Mouse (Mus musculus) frontal cortex, adult 2 months (tissue): ENCODE data around the gene Spindoc. TPM values are rescaled to one million over a fixed set of nuclear protein-coding genes. Genes with fewer than 3 reads are reported as not detected.

Source experiments
- DNase-seq, 2 experiments: peaks; one replicate each; pipeline ENCODE4 v3.0.0; 2022; ENCODE audit warnings: low spot score in 1 of 2; ENCODE audit errors: extremely low spot score in 1 of 2
- polyA plus RNA-seq: library from polyadenylated mRNA; depleted of rRNA; stranded (reverse); fragments of >200 nt; gene quantifications from 2 replicates; pipeline ENCODE4 v1.2.3, GENCODE M21; 2012

The Spindoc gene
- polyA plus RNA-seq, 1 experiment = 20.1 TPM

DNA sequence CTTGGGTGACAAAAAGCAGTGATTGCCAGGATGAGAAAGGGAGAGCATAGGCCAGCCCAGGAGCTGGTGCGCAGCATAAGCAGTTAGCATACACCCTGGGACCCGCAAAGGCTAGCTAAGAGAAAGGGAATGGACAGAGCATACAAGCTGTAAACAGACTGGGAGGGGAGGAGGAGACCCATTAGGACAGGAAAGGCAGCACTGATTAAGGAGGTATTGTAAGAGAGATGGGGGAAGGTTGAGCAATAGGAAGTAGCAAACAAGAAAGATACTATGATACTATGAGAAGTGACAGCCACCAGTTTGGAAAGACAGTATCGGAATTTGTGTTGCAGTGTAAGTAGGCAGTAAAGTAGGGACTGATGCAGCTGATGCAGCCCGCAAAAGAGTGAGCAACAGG lies 42.9 kb downstream of the Spindoc start:
- no peak for DNase-seq

DNA sequence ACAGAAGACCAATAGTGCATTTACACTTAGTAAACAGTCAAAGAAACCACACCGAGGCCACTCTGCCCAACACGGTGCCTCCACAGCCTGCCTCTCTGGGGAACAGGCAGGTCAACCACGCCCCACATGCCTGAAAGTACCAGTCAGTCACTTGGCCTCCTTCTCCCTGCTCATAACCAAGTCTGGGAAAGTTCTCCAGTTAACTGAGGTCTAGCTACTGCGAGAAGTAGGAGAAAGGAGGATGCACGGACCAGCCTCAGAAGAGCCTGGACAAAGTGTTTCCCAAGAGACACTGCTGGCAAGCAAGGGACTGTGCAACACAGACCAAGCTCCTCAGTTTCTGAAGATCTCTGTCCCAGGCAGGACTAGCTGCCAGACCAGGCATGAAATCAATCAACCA lies 43.8 kb downstream of the Spindoc start:
- DNase-seq = no peak

DNA sequence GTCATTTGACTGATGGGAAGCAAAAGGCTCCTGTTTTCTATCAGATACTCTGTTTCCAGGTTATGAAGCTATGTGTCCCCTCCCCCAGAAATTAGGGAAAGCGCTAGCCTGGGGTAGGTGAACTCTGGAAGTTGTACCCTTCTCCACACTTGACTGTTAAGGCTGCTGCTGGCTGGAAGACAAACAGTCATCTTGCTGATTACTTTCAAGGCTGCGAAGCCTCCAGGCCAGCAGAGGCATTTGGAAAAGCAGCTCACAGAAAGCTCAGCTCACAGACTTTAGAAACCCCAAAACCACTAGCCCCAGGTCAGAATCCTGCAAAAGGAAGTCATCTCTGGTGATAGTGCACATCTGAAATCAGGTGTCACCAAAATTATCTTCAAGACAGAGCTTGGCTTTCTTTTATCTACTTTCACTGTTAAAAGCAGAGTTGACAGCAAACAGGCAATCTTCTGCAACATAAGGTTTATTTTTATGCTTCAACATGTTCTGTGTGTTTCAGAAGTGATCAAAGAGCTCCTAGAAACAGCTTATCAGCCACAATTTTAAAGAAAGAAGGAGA lies 44.9 kb downstream of the Spindoc start:
- no peak for DNase-seq

DNA sequence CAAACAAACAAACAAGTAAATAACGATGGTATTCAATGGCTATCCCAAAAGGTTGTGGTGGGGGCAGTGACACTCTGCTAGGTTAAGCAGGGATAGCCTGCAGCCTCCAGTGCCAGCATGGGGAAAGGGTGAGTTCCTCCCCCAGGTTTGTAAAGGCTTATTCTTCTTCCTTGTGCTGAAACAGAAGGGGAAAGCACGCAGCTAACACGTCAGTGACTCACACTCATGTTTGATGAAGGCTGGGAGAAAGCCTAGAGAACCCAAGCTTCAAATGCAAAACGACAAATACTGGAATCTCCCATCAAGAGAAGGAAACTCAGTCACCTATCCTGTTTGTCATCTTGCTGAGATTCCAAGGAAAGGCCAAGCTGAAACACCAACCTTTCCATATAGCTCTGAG lies 47.1 kb downstream of the Spindoc start:
- DNase-seq = peak in 1 of 2 experiments; percentile 63

DNA sequence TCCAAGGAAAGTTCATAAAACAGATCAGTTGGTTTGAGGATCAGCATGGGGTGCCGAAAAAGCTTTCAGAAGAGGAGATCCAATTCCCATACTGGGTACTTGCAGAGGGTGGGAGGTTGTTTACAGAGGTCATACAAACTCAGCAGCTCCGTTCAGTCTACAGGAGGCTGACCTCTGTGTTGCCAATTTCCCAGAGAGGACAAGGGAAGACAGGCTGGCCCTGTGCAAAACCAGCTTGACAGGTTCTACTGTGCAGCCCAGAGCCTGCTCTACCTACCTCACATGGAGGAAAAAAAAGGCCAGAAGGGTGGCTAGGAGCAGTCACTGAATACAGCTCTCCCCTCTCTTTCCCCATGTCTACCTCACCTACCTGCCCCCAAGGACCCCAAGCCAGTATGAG lies 48.7 kb downstream of the Spindoc start:
- DNase-seq = no peak

DNA sequence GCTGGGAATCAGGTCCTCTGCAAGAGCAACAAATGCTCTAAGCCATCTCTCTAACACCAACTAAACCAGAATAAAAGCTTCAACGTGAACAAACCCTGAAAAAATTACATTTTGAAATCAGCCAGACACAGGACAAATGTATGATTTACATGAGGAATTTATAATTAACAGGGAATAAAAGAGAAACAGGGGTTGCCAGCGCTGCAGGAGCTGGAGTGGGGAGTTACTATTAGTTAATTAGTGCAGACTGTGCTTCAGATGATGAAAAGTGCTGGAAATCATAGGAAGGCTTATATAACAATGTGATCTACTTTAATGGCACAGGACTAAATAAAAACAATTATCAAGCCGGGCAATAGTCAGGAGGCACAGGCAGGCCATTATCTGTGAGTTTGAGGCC lies 61.4 kb downstream of the Spindoc start:
- DNase-seq = no peak

DNA sequence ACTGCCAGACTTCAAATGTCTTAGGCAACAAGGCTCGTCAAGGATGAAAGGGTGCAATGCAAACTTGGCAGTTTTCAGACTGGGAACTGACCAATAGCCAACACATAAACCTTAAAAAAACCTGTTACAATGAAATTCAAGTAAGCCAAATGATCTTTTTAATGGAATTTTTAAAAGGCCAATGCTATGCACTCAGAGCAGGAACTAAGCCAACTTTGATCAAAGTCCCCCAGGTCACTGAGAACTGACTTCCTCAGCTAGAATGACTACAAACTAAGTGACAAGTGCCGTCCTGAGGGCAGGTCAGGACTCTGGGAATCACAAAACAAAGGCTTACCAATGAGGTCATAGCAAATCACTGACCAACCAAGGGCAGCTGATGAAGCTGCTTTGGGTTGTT lies 62.6 kb downstream of the Spindoc start:
- DNase-seq = no peak

DNA sequence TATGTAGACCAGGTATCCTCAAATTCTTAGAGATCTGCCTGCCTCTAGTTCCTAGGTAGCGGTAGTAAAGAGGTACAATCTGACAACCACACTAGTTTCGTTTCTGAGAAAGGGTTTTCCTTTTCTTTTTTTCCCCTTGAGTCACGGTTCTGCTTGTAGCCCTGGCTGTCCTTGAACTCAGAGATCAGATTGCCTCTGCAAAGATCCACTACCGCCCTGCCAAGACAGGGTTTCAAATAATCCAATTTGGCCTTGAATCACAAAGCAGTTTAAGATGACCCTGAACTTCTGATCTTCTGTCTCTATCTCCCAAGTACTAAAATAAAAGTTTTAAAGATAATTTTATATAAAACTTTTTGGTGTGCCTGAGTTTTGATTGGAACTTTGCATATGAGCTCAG lies 65.1 kb downstream of the Spindoc start:
- DNase-seq = no peak

DNA sequence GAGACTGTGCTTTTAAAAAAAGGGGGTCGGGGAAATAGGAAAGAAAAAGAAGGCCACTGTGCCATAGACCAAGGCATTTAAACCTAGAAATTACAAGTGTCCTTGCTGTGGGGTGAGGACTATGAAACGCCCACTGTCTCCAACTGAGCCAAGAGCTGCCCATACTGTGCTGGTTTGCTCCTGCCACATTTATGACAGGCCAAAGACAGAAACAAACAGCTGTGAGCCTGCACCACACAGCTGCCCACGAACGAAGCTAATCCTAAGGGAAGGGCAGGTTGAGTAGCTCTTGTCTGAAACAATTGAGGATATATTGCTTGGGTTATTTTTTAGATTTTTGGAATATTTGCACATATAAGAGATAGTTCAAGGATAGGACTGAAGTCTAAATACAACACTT lies 66.0 kb downstream of the Spindoc start:
- DNase-seq = no peak

DNA sequence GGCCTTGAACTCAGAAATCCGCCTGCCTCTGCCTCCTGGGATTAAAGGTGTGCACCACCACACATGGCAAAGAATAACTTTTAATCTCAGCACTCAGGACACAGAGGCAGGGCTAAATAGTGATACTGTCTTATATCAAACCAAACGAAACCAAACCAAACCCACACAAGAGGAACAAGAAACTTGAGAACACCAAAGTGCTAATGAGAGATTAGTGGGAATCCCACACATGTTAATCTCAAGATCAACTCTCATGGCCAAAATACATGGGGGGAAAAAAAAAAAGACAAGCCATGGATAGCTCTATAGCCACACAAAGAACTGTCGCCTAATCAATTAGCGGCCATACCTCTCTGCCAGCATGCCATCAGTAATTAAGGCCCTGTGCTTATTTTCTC lies 67.2 kb downstream of the Spindoc start:
- DNase-seq = no peak

DNA sequence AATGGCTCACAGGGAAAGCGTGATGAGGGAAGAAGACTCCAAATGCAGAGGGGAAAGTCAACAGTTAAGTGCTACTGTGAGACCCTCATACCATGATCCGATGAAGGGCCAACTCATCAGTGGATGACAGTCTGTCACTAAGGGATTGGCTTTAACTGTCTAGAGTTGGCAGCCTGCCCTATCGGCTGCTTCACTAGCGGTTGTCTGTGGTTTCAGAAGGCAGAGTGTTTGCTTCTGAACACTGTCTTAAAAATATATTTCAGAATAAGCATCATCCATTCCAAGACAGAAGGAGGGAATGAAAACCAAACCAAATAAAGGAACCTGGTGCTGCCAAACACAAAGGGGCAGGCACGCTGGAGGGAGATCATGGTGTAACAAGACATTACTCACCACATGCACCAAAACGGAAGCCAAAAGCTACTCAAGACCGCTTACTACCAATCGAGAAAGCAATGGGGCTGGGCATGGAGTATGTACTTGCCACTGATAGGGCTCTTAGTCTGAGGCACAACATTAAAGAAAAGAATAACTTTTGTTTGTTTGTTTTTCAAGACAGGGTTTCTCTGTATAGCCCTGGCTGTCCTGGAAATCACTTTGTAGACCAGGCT lies 67.7 kb downstream of the Spindoc start:
- peak in 1 of 2 experiments; percentile 66 for DNase-seq

DNA sequence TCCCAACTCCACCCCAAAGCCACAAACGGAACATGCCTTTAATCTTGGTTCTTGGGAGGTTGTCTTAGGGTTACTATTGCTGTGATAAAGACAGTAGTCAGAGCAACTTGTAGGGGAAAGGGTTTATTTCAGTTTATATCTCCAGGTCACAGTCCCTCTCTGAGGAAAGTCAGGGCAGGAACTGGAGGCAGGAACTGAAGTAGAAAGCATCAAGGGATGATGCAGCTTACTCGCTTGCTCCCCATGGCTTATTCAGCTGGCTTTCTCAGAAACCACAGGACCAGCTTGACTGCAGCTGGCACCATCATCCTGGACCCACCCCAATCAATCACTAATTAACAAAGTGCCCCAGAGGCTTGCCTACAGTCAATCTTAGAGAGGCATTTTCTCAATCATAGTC lies 69.1 kb downstream of the Spindoc start:
- no peak for DNase-seq

DNA sequence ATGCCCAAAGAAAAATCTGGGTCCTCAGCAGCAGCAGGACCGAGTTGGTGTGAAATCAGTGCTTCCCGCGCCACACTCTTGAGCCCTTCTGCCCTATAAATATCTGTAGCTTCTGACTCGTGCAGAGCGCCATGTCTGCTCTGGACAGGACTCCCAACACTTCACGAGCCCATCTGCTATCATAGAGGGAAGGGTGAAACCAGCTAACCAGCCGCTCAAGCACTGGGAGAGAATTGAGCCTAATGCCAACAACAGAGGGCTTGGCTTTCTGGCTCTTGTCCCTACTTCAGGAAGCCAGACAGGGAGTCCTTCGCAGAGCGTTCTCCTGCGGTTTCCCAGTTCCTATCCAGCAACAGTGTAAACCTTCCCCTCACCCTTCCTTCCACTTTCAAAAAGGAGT lies 71.5 kb downstream of the Spindoc start:
- no peak for DNase-seq

DNA sequence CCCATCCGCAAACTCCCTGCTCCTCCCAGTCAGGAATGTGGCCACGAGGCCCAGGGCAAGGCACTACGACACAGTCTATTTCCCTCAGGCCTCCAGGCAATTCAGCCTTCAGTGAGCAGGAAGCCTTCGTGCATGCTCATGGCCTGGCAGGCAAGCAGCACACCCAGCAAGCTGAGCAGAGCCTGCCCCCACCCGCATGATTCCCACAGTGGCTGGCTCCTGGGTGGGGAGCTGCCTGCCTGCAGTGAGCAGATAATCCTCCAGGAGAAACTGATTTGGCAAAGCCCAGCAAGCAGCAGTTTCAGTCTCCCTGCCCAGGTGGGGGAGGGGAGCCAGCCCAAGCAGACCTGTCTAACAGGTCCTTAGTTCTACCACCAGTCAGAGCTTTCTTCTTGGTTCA lies 72.1 kb downstream of the Spindoc start:
- peak in 1 of 2 experiments; percentile 56 for DNase-seq

DNA sequence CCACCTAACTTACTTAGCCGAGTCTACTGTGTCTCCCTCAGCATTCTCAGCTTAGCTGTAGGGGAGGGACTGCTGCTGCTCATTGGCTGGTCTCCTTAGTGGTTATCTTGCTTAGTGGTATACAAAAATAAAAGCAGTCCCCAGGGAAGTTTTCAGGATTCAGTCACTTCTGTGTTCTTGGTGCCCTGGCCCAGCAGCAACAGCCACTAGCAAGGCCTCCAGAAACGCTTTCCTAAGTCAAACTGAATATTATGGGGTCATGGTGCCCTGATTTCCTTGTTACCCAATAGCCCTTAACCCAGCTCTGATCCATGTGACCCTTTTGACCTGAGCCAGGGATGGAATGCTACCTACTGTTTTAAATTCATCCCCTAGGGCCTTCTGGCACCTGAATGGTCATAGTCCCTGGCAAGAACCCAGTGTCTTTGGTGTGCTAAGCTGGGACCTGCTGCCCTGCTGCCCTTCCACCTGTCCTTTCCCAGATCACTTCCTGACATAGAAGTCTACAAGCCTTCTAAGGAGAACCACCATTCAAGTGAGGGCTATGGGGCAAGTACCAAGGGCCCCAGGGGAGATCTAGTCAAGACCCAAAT lies 73.0 kb downstream of the Spindoc start:
- DNase-seq = no peak

DNA sequence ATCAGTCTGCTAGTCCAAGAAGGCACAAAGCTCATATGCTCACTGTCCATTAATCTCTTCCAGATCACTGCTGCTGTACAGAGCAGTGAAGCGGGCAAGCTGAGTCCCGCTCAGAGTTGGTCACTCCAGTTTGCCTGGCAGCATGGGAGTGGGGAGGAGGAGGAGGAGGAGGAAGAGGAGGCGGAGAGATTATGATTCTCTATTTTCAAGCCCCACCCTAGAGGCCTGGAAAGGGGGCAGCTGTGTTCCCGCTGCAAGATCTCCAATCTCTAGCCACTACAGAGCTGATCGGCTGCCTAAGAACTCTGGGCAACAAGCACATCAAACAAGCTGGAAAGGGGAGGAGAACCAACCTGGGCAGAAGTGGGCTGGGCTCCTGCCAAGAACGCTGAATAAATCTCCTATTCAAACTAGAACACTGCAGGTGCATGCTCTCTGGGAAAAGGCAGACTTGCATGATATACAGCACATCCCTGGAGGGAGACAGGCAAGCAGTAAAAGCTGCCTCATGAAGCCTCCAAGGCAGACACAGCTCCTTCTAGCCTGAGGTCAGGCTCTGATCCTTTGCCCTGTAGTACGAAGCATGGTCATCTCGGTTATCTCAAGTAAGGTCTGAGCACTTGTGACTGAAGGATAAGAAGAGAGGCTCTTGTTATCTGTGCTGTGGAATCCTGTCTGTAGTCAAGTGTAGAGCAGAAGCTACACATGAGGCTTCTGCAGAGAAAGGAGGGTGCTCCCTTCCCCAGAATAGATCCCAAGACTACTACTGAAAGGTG lies 74.6 kb downstream of the Spindoc start:
- peak in 1 of 2 experiments; percentile 51 for DNase-seq

DNA sequence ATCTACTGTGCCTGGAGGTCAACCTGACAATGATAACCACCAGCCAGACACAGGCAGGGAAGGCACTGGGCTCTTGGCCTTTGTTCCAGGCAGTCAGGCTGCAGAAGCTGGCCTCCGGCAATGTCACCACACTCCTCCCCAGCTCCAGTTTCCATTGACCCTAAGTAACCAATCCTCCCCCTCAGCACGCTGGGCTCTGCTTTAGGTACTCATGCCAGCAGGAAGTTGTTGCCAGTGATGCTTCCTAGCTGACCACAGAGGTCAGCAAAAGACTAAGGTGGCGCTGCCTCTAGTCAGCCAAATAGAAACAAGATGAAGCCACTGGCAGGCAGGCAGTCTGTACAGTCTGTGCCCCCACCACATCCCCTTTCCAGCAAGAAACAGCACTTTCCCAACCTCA lies 75.8 kb downstream of the Spindoc start:
- no peak for DNase-seq

DNA sequence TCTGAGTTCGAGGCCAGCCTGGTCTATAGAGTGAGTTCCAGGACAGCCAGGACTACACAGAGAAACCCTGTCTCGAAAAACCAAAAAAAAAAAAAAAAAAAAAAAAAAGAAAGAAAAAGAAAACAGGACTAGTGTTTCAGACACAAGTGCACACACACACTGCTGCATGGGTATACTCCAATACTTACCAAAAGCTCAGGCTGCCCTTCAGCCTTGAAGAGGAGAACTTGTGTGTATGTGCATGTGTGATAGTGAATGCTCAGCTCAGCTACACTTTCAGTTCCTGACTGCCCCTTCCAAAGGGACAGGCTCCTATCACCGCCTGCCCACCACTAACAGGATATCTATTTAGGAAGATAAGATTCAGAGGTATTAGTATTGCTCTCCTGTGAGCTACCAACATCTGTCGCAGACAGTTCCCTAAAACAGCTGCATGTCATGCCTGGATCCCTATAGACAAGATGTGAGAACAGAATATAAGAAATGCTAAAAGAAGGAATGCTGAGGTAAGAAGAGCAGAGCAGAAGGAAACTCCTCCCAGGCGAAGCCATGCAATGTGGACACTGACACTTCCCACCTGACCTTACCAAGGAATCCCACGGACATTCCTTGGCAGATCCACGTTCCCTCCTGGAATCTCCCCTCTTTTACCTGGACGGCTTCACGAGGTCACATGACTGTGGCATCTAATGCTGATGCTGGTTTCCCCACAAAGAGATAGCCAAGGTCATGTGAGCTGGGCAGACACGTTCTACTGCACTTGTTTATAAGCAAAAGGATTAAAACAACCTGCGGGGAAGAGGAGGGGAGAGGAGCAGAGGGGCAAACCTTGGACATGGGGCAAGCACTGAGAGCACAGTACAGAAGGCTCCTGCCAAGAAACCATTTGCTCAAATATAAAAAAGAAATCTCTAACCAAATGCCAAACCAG lies 77.1 kb downstream of the Spindoc start:
- DNase-seq = no peak

DNA sequence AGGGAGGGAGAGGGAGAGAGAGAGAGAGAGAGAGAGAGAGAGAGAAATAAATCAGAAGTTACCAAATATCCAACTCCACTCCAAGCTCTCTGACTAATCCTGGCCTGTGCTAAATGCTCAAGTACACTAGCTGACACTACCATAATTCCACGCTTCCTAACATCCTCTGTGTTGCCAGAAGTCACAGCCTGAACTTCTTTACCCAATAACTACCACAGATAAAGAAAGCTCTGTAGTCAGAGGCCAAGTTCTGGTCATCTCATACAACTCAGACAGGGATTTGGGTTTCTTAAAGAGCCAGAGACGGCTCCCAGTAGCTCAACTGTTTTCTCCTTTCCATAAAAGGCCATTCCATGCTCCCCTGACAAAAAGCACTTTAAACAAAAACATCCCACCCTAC lies 78.0 kb downstream of the Spindoc start:
- no peak for DNase-seq
